In the genomic region with DNA sequence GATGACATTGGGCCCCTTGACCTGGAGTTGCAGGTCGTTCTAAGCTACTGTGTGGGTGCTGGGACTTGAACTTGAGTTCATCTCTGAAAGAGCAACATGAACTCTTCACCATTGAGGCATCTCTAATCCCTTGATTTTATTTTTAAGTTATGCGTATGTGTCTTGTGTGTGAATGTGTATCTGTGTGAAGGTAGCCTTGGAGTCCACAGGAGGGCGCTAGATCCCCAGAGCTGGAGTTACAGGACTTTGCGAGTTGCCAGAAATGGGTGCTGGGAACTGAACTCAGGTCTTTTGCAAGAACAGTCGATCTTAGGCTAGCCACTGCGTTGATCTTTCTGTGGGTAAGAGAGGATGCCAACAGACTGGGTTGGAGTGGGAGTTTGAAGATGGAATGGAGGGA, we compare ENCODE assay signal across 10 mouse cellular contexts. TPM values are rescaled to one million over a fixed set of nuclear protein-coding genes. Genes with fewer than 3 reads are reported as not detected.
A peak's percentile ranks its signal among the peaks of the same experiment; 100 is the strongest.
DNase-seq lines count a peak whose midpoint lies in the region; ATAC-seq and TF ChIP-seq lines count a peak whose summit lies in the region.
"Had no signal": no experiment of that assay in that cellular context is flagged by ENCODE, and none has a peak within 500 bp of the region (broad histone marks: within the 10 kb centered on the region; RNA-seq: fewer than 3 reads in every experiment).

No protein-coding gene starts in this region.

- peaks cover 10% of the 10 kb centered on the region for H3K27me3 ChIP-seq in liver, postnatal 0 days (ENCODE audit: insufficient read depth, low read length)
- peaks cover 45% of the 10 kb centered on the region for H3K27me3 ChIP-seq in liver, embryonic 12.5 days (replicated peaks)
- H3K27me3 ChIP-seq in hindbrain, embryonic 12.5 days, result peaks cover 29% of the 10 kb centered on the region; the same call in 1 of the 2 replicates
- H3K27me3 ChIP-seq: Patski had no signal

- H3K4me2 ChIP-seq in liver, postnatal 0 days (ENCODE audit: low read depth, low read length), result no peak overlapping the region
- H3K4me2 ChIP-seq in liver, embryonic 12.5 days, result no peak overlapping the region
- no peak overlapping the region for H3K4me2 ChIP-seq in hindbrain, embryonic 12.5 days (replicated peaks)

- peaks cover 3% of the 10 kb centered on the region; the same call in 1 of the 2 replicates for H3K9me3 ChIP-seq in liver, postnatal 0 days (ENCODE audit: low read length)
- no peaks in the 10 kb centered on the region for H3K9me3 ChIP-seq in liver, embryonic 12.5 days (replicated peaks)
- H3K9me3 ChIP-seq in hindbrain, embryonic 12.5 days (replicated peaks), result 0 out of 2 replicates have a peak, but pooled peaks cover 5% of the 10 kb centered on the region
- H3K9me3 ChIP-seq: limb, embryonic 15.5 days had no signal

- TF ChIP-seq EP300 in liver, postnatal 0 days (IDR thresholded peaks at IDR 0.05; ENCODE audit: low read depth), result no peak

- H3K36me3 ChIP-seq in liver, postnatal 0 days (replicated peaks; ENCODE audit: insufficient read depth, low read length), result no peaks in the 10 kb centered on the region
- H3K36me3 ChIP-seq in liver, embryonic 12.5 days, result no peaks in the 10 kb centered on the region
- no peaks in the 10 kb centered on the region for H3K36me3 ChIP-seq in hindbrain, embryonic 12.5 days
- H3K36me3 ChIP-seq: limb, embryonic 15.5 days had no signal

- H3K4me3 ChIP-seq in gastrocnemius, adult 2 months, result no peak overlapping the region
- H3K4me3 ChIP-seq in liver, postnatal 0 days (ENCODE audit: low read depth, low read length), result no peak overlapping the region
- H3K4me3 ChIP-seq in liver, embryonic 12.5 days, result no peak overlapping the region
- no peak overlapping the region for H3K4me3 ChIP-seq in hindbrain, embryonic 12.5 days
- H3K4me3 ChIP-seq: limb, embryonic 15.5 days had no signal

- H3K27ac ChIP-seq in gastrocnemius, adult 2 months, result no peak overlapping the region
- H3K27ac ChIP-seq in liver, postnatal 0 days (ENCODE audit: low read depth), result no peak overlapping the region
- no peak overlapping the region for H3K27ac ChIP-seq in liver, embryonic 12.5 days
- H3K27ac ChIP-seq in hindbrain, embryonic 12.5 days, result no peak overlapping the region
- H3K27ac ChIP-seq: limb, embryonic 15.5 days had no signal

- ATAC-seq in liver, postnatal 0 days, result no peak
- no peak for ATAC-seq in liver, embryonic 12.5 days
- no peak for ATAC-seq in hindbrain, embryonic 12.5 days (ENCODE audit: low FRiP score)
- ATAC-seq: Patski had no signal

- intact Hi-C loops in gastrocnemius, adult 2 months (cut with DNase I), result loop anchor here (1.0 to 2.0 kb wide), 3 partner anchors 194 to 310 kb away; no protein-coding TSS in a partner anchor
- intact Hi-C loops in gastrocnemius, postnatal 36 days (cut with DNase I), result loop anchor here (1.0 to 2.0 kb wide), 3 partner anchors 194 to 310 kb away; no protein-coding TSS in a partner anchor

- 84% methylated on average over 6 of the region's 6 CpGs for WGBS in liver, postnatal 0 days (ENCODE audit: insufficient replicate concordance)
- WGBS in liver, embryonic 12.5 days (ENCODE audit: insufficient replicate concordance), result 63% methylated on average over 6 of the region's 6 CpGs
- WGBS in hindbrain, embryonic 12.5 days, result 80% methylated on average over 6 of the region's 6 CpGs

- no peaks in the 10 kb centered on the region; the same call in 1 of the 2 replicates for H3K4me1 ChIP-seq in liver, postnatal 0 days (ENCODE audit: insufficient read depth)
- H3K4me1 ChIP-seq in liver, embryonic 12.5 days, result peaks cover 24% of the 10 kb centered on the region
- peaks cover 19% of the 10 kb centered on the region for H3K4me1 ChIP-seq in hindbrain, embryonic 12.5 days

- H3K9ac ChIP-seq in liver, postnatal 0 days (replicated peaks), result no peak overlapping the region
- H3K9ac ChIP-seq in liver, embryonic 12.5 days, result no peak overlapping the region
- no peak overlapping the region for H3K9ac ChIP-seq in hindbrain, embryonic 12.5 days
- H3K9ac ChIP-seq: limb, embryonic 15.5 days had no signal

- peak; percentile 42 for DNase-seq in gastrocnemius, adult 2 months
- DNase-seq in gastrocnemius, postnatal 36 days, result no peak
- no peak for DNase-seq in liver, postnatal 0 days
- DNase-seq in T-cell, adult 2 months (ENCODE audit: low spot score), result peak; percentile 11
- DNase-seq in mesoderm, embryonic 11.5 days (ENCODE audit: low read depth, low spot score), result peak; percentile 54
- no peak for DNase-seq in thymus, postnatal 25 days

- peak; percentile 59 for TF ChIP-seq CTCF in gastrocnemius, adult 2 months (IDR thresholded peaks at IDR 0.05)
- TF ChIP-seq CTCF in liver, postnatal 0 days (IDR thresholded peaks at IDR 0.05; ENCODE audit: low read depth), result peak; percentile 43

RNA-seq across cellular contexts. Expression of a gene that starts 4.5 kb away (rescaled TPM):
- total RNA-seq in gastrocnemius, adult 2 months (2021), result not detected
- total RNA-seq in gastrocnemius, postnatal 36 days (2021), result not detected
- not detected in 2 replicates for polyA plus RNA-seq in liver, postnatal 0 days (2015; fragmentation: Nextera tagmentation; extraction: Ambion mirVana)
- polyA plus RNA-seq in liver, embryonic 12.5 days (2016; fragmentation: Nextera tagmentation; extraction: Ambion mirVana), result 0.05 TPM in 1 of 2 replicates, not detected in the other
- polyA plus RNA-seq in hindbrain, embryonic 12.5 days (2016; fragmentation: Nextera tagmentation; extraction: Ambion mirVana), result 12.4 and 14.1 TPM in 2 replicates
- polyA plus RNA-seq: Patski had no signal

Comparison
In these comparisons a context has a peak if more than half of its experiments do, and no peak if none do; other contexts are left out.
1. DNase-seq: peak in gastrocnemius, adult 2 months (single experiment), T-cell, adult 2 months (single experiment) and mesoderm, embryonic 11.5 days (single experiment); none in gastrocnemius, postnatal 36 days (0 of 2), liver, postnatal 0 days (single experiment) and thymus, postnatal 25 days (single experiment).
2. RNA of a gene that starts 4.5 kb away (polyA plus RNA-seq): 12.4 to 14.1 TPM in hindbrain, embryonic 12.5 days; not detected in liver, postnatal 0 days and 0.05 TPM in liver, embryonic 12.5 days; every median in the first group is over 10 times any median in the second.